Mouse (Mus musculus) brain, embryonic 18.5 days (tissue): ENCODE measurements around the gene Ncbp3.
A peak's percentile ranks its signal among the peaks of the same experiment; 100 is the strongest.

ENCODE experiments used
- DNase-seq: peaks from one replicate; pipeline ENCODE4 v3.0.0-alpha.2; 2012; ENCODE audit warnings: low read depth, low spot score

Gene Ncbp3

DNA sequence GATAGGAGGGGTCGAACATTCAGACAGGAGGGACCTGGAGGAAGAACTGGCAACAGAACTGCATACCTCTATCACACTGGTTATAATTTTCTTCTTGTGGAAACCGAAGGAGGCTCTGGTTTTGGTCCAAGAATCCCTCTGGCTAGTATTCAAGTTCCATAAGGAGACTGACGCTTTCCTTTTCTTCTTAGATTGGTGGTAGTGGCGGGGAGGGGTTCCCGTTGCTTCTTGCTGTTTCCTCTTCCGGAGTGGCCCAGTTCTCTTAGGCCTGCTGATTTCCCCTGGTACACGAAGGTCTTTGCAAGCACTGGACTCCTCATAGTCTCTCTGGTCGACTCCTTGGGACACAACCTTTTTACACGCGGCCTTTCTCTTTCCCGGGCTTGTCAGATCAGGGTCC lies 89.5 kb downstream of the Ncbp3 start:
- no peak for DNase-seq

DNA sequence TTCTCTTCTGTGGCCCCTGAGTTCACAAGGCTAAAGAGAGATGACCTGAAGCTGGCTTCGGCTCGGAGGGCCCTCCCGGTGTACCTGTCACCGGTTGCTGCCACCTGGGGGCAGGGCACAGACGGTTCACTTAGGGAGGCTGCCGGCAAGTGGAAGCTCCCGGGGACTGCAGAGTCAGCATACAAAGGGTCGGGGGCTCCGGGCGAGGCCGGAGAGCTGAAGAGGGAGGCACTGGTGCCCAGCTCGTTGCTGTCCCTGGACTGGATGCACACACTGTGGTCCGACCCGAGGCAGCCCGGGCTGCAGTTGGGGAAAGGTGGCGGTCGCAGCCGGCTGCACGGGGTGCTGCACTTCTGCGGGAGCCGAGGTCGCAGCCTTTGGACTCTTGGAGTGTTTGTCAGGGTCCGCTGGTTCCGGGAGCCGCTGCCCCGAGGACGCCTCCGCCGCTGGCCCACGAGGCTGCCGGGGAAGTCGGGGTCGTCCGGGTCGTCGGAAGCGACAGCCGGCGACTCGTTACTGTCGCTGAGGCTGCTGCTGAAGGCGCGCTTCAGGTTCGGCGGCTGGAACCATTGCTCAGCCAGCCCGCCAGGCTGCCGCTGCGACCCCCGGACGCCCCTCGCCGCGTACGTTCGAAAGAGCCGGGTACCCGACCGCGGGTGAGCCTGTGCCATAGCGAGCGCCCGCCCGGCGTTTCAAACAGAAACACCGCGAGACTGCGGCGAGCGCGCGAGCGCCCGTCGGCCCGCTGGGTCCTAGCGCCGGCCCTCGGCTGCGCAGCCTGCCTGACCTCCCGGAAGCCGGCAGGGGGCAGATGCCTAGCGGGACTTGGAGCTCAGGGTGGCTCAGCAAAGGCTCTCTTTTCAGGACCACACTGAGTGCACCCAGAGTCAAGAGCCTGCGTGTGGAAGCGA lies 90.3 kb downstream of the Ncbp3 start, which contains the start of gene Haspin:
Haspin (minus strand) TSS at position 704 of the 911 bp plus-strand sequence.
- DNase-seq: peak; percentile 66
